Mouse (Mus musculus): ENCODE results near the gene Nmi. TPM values are rescaled to one million over a fixed set of nuclear protein-coding genes. Genes with fewer than 3 reads are reported as not detected.
"Not testable (repeated sequence)": the region's sequence is repeated elsewhere in the genome, so short reads cannot be mapped to it uniquely, and the experiment has no call there.

The Nmi gene
- polyA plus RNA-seq (2012; rRNA removed) (4.3 and 7.9 TPM in 2 replicates), polyA plus RNA-seq (2014; fragmentation: Nextera tagmentation; extraction: Ambion mirVana) (11.3 and 13.4 TPM in 2 replicates)

GRCm38 (mm10) chr2:51973410-51973968, at the start of gene Nmi:
Gene Nmi (minus strand): TSS chr2:51973494.
- Histone ChIP-seq H3K4me1 (ENCODE audit: control insufficient read depth, insufficient read depth, low read length) (0 out of 2 replicates have a peak, but pooled peaks cover 3% of the 10 kb centered on the region), H3K27ac (replicated peaks; ENCODE audit: low read depth, low read length) (peak within 1 kb of the TSS; percentile 81), H3K36me3 (ENCODE audit: control insufficient read depth, insufficient read depth, low read length) (no peaks in the 10 kb centered on the region), H3K27me3 (ENCODE audit: control insufficient read depth, insufficient read depth, low read length) (no peaks in the 10 kb centered on the region), H3K9me3 (ENCODE audit: control insufficient read depth, low read length) (no peaks in the 10 kb centered on the region), H3K9ac (ENCODE audit: low read depth, low read length, severe bottlenecking) (peak within 1 kb of the TSS; percentile 77), H3K4me2 (replicated peaks; ENCODE audit: low read depth, low read length, severe bottlenecking) (peak within 1 kb of the TSS; percentile 68), H3K4me3 (replicated peaks; ENCODE audit: low read length) (peak within 1 kb of the TSS; percentile 66)
- ATAC-seq (ENCODE audit: low FRiP score, low read depth) (peak; percentile 45; the same call in 1 of the 2 replicates), DNase-seq (ENCODE audit: low spot score) (no peak)
- TF ChIP-seq POLR2A (IDR thresholded peaks at IDR 0.05; ENCODE audit: borderline replicate concordance, extremely low read depth, insufficient read depth, insufficient read length) = no peak
- 66% methylated on average over 9 of the region's 9 CpGs for WGBS

GRCm38 (mm10) chr2:52016361-52016760, 43.1 kb upstream of the Nmi start:
- Histone ChIP-seq H3K27me3 (ENCODE audit: control insufficient read depth, insufficient read depth, low read length) (no peaks in the 10 kb centered on the region), H3K4me1 (ENCODE audit: control insufficient read depth, insufficient read depth, low read length) (no peaks in the 10 kb centered on the region), H3K4me2 (replicated peaks; ENCODE audit: low read depth, low read length, severe bottlenecking) (no peak overlapping the region), H3K4me3 (replicated peaks; ENCODE audit: low read length) (no peak overlapping the region), H3K9ac (ENCODE audit: low read depth, low read length, severe bottlenecking) (no peak overlapping the region), H3K9me3 (ENCODE audit: control insufficient read depth, low read length) (no peaks in the 10 kb centered on the region), H3K27ac (replicated peaks; ENCODE audit: low read depth, low read length) (no peak overlapping the region), H3K36me3 (ENCODE audit: control insufficient read depth, insufficient read depth, low read length) (no peaks in the 10 kb centered on the region)
- ATAC-seq (ENCODE audit: low FRiP score, low read depth) = no peak
- no peak for TF ChIP-seq POLR2A (IDR thresholded peaks at IDR 0.05; ENCODE audit: borderline replicate concordance, extremely low read depth, insufficient read depth, insufficient read length)
- 50% methylated on average over 7 of the region's 7 CpGs for whole genome bisulfite sequencing
- no peak for DNase-seq (ENCODE audit: low spot score)

GRCm38 (mm10) chr2:52013306-52013820, 40.1 kb upstream of the Nmi start:
- Histone ChIP-seq H3K4me1 (ENCODE audit: control insufficient read depth, insufficient read depth, low read length) (no peaks in the 10 kb centered on the region), H3K9ac (ENCODE audit: low read depth, low read length, severe bottlenecking) (no peak overlapping the region), H3K36me3 (ENCODE audit: control insufficient read depth, insufficient read depth, low read length) (no peaks in the 10 kb centered on the region), H3K9me3 (ENCODE audit: control insufficient read depth, low read length) (no peaks in the 10 kb centered on the region), H3K27me3 (ENCODE audit: control insufficient read depth, insufficient read depth, low read length) (no peaks in the 10 kb centered on the region), H3K27ac (replicated peaks; ENCODE audit: low read depth, low read length) (no peak overlapping the region), H3K4me3 (replicated peaks; ENCODE audit: low read length) (no peak overlapping the region), H3K4me2 (replicated peaks; ENCODE audit: low read depth, low read length, severe bottlenecking) (no peak overlapping the region)
- 74% methylated on average over 9 of the region's 9 CpGs for WGBS
- ATAC-seq (ENCODE audit: low FRiP score, low read depth) (no peak), DNase-seq (ENCODE audit: low spot score) (no peak)
- TF ChIP-seq POLR2A (IDR thresholded peaks at IDR 0.05; ENCODE audit: borderline replicate concordance, extremely low read depth, insufficient read depth, insufficient read length) = no peak

- not testable (repeated sequence) for H3K9ac ChIP-seq (ENCODE audit: low read depth, low read length, severe bottlenecking); H3K27me3 ChIP-seq (ENCODE audit: control insufficient read depth, insufficient read depth, low read length); H3K4me3 ChIP-seq (replicated peaks; ENCODE audit: low read length); H3K27ac ChIP-seq (replicated peaks; ENCODE audit: low read depth, low read length); H3K4me1 ChIP-seq (ENCODE audit: control insufficient read depth, insufficient read depth, low read length); ATAC-seq (ENCODE audit: low FRiP score, low read depth); H3K4me2 ChIP-seq (replicated peaks; ENCODE audit: low read depth, low read length, severe bottlenecking); H3K36me3 ChIP-seq (ENCODE audit: control insufficient read depth, insufficient read depth, low read length); DNase-seq (ENCODE audit: low spot score); H3K9me3 ChIP-seq (ENCODE audit: control insufficient read depth, low read length)
- WGBS = 84% methylated on average over 3 of the region's 3 CpGs
Measured at GRCm38 (mm10) chr2:52011820-52012219, 38.5 kb upstream of the Nmi start.

DNA sequence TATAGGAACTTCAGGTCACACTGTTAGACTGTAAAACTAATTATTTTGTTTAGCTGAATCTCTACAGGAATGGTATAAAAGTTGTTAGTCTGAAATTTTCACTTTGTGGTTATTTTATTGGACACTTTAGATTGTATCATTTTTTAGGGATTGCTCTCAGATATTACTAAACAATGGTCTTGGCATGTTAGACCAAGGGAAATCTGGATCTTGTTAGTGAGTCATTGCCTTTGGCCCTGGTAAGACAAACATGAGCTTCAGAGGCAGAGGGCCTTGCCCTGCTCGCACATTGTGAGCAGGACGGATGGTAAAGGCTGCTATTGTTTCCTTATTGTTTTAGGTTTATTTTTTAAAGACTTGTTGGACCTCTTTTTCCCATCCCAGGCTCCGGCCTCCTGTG, 33.1 kb upstream of the Nmi start:
- no peak overlapping the region for H3K4me3 ChIP-seq (replicated peaks; ENCODE audit: low read length)
- no peak overlapping the region for H3K9ac ChIP-seq (ENCODE audit: low read depth, low read length, severe bottlenecking)
- H3K27ac ChIP-seq (replicated peaks; ENCODE audit: low read depth, low read length) = no peak overlapping the region
- no peaks in the 10 kb centered on the region for H3K36me3 ChIP-seq (ENCODE audit: control insufficient read depth, insufficient read depth, low read length)
- WGBS = 30% methylated on average over 3 of the region's 3 CpGs
- DNase-seq (ENCODE audit: low spot score) (peak; percentile 71), ATAC-seq (ENCODE audit: low FRiP score, low read depth) (no peak)
- no peak for TF ChIP-seq POLR2A (IDR thresholded peaks at IDR 0.05; ENCODE audit: borderline replicate concordance, extremely low read depth, insufficient read depth, insufficient read length)
- H3K27me3 ChIP-seq (ENCODE audit: control insufficient read depth, insufficient read depth, low read length) = no peaks in the 10 kb centered on the region
- H3K9me3 ChIP-seq (ENCODE audit: control insufficient read depth, low read length) = no peaks in the 10 kb centered on the region
- no peak overlapping the region for H3K4me2 ChIP-seq (replicated peaks; ENCODE audit: low read depth, low read length, severe bottlenecking)
- no peaks in the 10 kb centered on the region for H3K4me1 ChIP-seq (ENCODE audit: control insufficient read depth, insufficient read depth, low read length)

GRCm38 (mm10) chr2:52002299-52002698, 29.0 kb upstream of the Nmi start:
- H3K36me3 ChIP-seq (ENCODE audit: control insufficient read depth, insufficient read depth, low read length); H3K9ac ChIP-seq (ENCODE audit: low read depth, low read length, severe bottlenecking); H3K27ac ChIP-seq (replicated peaks; ENCODE audit: low read depth, low read length); H3K4me1 ChIP-seq (ENCODE audit: control insufficient read depth, insufficient read depth, low read length); H3K9me3 ChIP-seq (ENCODE audit: control insufficient read depth, low read length); H3K4me3 ChIP-seq (replicated peaks; ENCODE audit: low read length); H3K4me2 ChIP-seq (replicated peaks; ENCODE audit: low read depth, low read length, severe bottlenecking); H3K27me3 ChIP-seq (ENCODE audit: control insufficient read depth, insufficient read depth, low read length); ATAC-seq (ENCODE audit: low FRiP score, low read depth); DNase-seq (ENCODE audit: low spot score): not testable (repeated sequence)
- 93% methylated on average over 10 of the region's 10 CpGs for WGBS
